Mouse (Mus musculus) gastrocnemius, postnatal 25 days (tissue): ENCODE results near the gene Sec23b. TPM values are rescaled to one million over a fixed set of nuclear protein-coding genes. Genes with fewer than 3 reads are reported as not detected.
A peak's percentile ranks its signal among the peaks of the same experiment; 100 is the strongest.
"Not testable (repeated sequence)": the region's sequence is repeated elsewhere in the genome, so short reads cannot be mapped to it uniquely, and the experiment has no call there.

Experiments
- DNase-seq: peaks from one replicate; pipeline ENCODE4 v3.0.0; 2022
- long read RNA-seq, 2 experiments: library from polyadenylated mRNA; stranded (forward); transcript quantifications; one replicate each; pipeline ENCODE4 v2.0.0; 2021
- total RNA-seq, 2 experiments: library from RNA; stranded (reverse); gene quantifications; 1 replicate in 1 of 2; 2 replicates in 1 of 2; pipeline ENCODE4 v1.2.3; 2021

Gene Sec23b
- 10 to 100 TPM; 10.5 to 13.4 TPM for total RNA-seq
- long read RNA-seq, experiment 1, partial matches to known transcripts, result 19 of 32 reads
- long read RNA-seq, experiment 1, other reads (novel, unspliced or antisense), result 11 of 32 reads
- long read RNA-seq, experiment 2, transcript Sec23b-201 (20 exons, 2,779 nt), result major isoform, 7 of 29 reads
- long read RNA-seq, experiment 2, partial matches to known transcripts, result 11 of 29 reads
- long read RNA-seq, experiment 2, other reads (novel, unspliced or antisense), result 11 of 29 reads

- DNase-seq, result peak; percentile 96
Observed at GRCm38 (mm10) chr2:144555820-144556552, at the start of gene Sec23b. Gene Sec23b, plus strand, starts transcription at chr2:144556229.

DNA sequence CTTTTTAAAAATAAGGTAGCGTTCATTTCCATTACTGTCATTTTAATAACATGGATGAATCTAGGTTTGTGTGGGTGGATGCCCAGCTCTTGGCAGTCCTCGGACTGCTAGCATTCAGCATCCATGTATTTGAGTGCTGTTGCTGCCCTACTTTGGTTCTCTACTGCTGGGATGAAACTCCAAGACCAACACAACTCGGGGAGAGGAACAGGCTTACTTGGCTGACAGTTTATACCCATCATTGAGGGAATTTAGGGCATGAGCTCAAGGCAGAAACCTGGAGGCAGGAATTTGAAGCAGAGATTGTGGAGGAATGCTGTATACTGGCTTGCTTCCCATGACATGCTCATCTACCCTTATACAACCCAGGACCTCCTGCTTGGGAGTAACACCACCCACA is 41.4 kb upstream of the Sec23b start:
- DNase-seq, result no peak

GRCm38 (mm10) chr2:144519772-144520171 is 36.3 kb upstream of the Sec23b start:
- DNase-seq, result no peak

- DNase-seq, result no peak
Observed at GRCm38 (mm10) chr2:144525856-144526255, 30.2 kb upstream of the Sec23b start.

- DNase-seq, result peak; percentile 95
Observed at GRCm38 (mm10) chr2:144526981-144527820, 28.8 kb upstream of the Sec23b start, which contains the start of the genes Dzank1 and Polr3f. Gene Dzank1, minus strand, starts transcription at chr2:144527414. Gene Polr3f, plus strand, starts transcription at chr2:144527718.

- no peak for DNase-seq
Observed at GRCm38 (mm10) chr2:144527821-144528174, 28.2 kb upstream of the Sec23b start.

DNA sequence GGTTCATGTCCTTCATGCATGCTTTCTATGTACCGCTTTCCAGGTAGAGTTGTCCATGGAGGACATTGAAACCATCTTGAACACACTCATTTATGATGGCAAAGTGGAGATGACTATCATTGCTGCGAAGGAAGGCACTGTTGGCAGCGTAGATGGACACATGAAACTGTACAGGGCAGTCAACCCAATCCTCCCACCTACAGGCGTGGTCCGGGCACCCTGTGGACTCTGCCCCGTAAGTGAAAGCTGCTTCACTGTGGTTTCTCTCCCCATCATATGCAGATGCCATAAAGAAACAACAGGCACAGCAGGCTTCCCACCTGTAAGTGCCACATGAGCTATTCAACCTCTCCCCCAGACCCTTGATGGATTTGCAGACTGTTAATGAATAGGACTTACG is 18.9 kb upstream of the Sec23b start:
- DNase-seq, result no peak

GRCm38 (mm10) chr2:144541246-144541645 is 14.8 kb upstream of the Sec23b start:
- DNase-seq, result no peak

GRCm38 (mm10) chr2:144543670-144544069 is 12.4 kb upstream of the Sec23b start:
- DNase-seq, result no peak

DNA sequence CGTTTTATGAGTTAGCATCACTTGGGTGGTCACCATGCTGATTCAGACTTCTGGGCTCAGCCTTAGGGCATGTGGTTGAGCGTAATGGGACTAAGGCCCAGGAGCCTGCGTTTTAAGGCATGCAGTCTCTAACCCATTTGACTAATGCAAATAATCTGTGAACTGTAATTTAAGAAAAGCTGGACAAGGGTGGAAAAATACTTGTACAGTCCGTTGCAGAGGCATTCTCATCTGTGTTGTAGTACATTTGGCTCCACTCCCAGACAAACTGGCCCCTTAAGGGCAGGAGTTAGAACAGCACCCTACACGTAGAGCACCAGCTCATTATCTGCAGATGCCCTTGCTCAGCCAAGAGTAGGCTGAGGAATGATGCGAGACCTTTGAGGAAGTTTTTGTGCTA is 11.4 kb upstream of the Sec23b start:
- no peak for DNase-seq

DNA sequence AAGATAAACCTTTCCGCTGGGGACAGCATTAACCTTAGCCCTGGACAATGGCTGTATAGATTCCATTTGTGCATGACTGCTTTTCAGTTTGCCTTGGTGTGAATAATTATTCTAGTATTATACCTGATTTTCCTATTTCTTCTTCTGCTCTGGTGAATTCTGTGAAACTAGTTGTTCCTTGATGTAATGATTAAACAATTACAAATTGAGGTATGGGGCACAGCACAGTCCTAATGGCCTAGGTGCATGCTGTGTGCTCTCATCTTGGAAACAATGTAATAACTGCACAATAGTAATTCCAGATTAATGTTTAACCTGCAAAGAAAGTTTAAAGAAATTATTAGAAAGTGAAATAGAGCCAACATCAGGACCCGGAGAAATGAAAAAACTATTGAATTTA is 11.0 kb upstream of the Sec23b start:
- DNase-seq, result no peak

GRCm38 (mm10) chr2:144545481-144545880 is 10.5 kb upstream of the Sec23b start:
- no peak for DNase-seq

DNA sequence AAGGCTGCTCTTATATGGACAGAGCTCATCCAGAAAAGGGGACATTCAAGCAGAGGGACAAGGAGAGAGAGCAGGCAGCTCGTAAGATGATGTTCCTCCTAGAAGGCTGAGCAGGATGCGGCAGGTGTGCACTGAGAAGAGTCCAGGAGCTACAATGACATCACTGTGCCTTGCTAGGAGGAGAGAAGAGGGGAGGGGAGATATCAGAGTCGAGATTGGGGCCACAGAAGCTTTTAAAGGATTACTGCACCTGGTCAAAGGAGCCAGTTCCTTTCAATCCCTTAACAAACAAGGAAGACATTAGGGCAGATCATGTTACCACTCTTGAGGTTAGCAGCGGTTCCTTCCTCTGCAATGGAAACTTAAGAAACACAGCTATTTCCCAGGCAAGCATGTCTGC is 8.5 kb upstream of the Sec23b start:
- no peak for DNase-seq

GRCm38 (mm10) chr2:144550529-144550928 is 5.5 kb upstream of the Sec23b start, which contains the start of gene Rbbp9:
Gene Rbbp9, minus strand, starts transcription at chr2:144550869.
- DNase-seq, result peak; percentile 42

DNA sequence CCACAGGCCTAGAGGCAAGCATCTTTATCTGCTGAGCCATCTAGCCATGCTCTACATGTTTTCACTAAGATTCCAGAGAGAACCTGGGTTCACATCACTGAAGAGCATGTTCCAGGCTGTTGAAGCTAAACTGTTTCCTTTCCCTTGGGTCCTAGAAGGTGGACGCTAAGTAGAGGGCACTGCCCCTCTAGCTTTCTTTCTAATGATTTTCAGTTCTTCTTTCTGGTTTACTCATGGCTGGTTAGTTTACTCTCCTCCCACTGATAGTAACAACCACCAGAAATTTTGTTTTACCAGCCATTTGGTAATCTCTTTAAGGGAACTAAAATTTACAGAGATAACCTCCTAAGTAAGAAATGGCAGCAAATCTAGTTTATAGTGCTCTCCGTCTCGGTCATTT is 2.1 kb upstream of the Sec23b start:
- no peak for DNase-seq

DNA sequence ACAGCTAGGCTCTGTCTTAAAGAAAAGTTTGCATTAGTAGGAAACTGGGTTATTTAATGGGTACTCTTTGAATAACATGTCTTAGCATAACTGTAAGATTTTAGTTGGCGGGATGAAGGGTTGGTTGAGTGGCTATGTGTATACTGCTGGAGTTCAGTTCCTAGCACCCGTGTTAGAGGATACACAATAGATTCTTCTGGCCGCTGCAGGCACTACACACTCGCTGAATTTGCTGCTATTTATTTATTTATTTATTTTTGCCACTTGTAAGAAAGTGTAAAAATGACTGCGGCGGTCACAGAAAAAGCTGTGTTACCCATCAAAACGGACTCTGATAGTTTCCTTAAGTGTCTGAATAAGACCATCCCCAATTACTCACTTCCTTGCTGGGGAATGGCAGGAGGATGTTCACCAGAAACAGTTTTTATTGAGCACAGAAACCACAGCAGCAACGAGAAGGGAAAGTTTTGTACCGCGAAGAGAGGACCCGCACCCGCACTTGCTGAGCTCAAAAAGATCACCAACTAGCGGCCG is 676 bp upstream of the Sec23b start:
- no peak for DNase-seq

GRCm38 (mm10) chr2:144588723-144589122 is 32.7 kb downstream of the Sec23b start:
- no peak for DNase-seq

DNA sequence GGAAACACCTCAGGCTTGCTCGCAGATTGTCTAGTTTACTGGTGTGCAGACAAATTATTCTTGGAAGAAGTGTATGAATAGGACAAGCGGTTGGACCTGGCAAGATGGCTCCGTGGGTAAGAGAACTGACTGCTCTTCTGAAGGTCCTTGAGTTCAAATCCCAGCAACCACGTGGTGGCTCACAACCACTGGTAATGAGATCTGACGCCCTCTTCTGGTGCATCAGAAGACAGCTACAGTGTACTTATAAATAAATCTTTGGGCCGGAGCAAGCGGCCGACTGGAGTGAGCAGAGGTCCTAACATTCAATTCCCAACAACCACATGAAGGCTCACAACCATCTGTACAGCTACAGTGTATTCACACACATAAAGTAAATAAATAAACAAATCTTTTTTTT is 37.0 kb downstream of the Sec23b start:
- not testable (repeated sequence) for DNase-seq

- DNase-seq, result peak; percentile 63
Observed at GRCm38 (mm10) chr2:144593951-144594651, 38.1 kb downstream of the Sec23b start, which contains the start of gene Smim26. Gene Smim26, plus strand, starts transcription at chr2:144594054.

DNA sequence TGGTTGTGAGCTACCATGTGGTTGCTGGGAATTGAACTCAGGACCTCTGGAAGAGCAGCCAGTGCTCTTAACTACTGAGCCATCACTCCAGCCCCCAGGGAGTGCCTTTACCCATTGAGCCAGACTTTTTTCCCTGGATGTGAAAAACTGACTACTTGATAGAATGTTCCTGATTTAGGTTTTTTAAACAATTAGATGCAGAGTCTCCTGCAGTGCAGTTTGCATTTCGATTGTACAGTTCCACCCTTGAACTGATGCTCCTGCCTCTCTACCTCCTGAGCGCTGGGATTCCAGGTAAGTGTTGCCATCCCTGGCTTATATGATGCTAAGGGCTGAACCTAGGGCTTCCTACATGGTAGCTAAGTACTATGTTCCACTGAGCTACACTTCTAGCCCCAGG is 42.0 kb downstream of the Sec23b start:
- no peak for DNase-seq

DNA sequence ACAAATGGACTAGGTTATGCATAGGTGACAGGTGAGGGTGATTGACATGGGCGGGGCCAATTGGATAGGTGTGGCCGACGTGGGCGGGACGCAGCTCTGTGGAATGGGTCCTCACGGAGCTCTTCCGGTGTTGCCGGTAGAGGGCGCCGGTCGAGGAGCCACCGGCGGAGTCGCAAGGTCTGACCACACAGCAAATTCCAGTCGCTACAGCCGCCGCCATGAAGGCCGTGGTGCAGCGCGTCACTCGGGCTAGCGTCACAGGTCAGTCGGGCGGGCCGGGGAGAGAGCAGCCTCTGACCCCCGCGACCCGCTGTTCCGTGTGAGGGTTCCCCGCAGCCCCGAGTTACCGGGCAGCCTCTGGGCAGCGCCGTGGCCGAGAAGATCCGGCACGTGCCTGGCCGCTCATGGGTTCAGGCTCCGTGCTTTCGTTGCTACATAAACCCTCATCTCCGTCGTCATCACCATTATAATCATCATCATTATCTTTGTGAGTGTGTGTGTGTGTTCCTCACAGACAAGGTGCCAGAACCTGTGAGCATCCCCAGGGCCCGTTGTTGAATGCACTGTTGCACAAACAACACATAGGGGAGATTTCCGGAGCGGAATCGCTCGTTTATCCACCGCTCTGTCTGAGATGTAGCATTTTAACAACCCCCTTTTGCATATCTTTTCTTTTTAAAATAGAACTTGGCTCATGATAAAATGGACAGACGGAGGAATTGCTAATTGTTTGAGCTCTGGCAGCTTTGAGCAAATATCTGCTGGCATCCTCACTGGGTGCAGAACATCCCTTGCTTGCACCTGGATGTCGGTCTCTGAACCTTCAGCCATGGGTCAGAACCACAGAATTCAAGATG is 44.0 kb downstream of the Sec23b start, which contains the start of gene Dtd1:
Dtd1 (plus strand) TSS at position 67 of the 857 bp plus-strand sequence.
- peak; percentile 81 for DNase-seq
